Mouse (Mus musculus): Measurements from ENCODE around the gene Irf4. TPM values are rescaled to one million over a fixed set of nuclear protein-coding genes. Genes with fewer than 3 reads are reported as not detected.

The Irf4 gene
- polyA plus RNA-seq, 1 experiment from 2014 or later = 0.09 TPM

DNA sequence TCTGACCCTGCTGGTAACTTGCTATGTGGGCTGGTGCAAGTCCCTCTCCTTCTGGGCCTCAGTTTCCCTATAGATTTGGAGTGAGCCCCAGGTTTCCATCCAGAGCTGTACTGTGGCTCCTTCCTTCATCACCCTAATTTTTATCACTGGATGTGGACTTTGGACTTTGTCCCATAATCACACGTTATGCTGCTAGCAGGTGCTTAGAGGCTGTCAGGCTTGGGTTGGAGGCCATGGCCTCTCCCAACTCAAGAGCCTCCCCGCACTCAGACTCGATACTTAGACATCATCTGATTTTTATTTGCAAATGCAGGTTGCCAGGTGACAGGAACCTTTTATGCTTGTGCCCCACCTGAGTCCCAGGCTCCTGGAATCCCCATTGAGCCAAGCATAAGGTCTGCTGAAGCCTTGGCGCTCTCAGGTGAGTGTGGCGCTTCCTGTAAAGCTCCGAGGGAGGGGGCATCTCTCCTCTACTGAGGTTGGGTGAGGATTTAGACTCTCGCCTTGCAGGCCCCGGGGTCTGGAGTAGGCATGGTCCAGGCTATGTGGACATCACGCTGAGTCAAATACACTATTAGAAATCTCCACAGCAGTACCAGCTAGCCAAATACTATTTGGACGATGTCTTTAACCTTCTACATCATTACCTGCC lies 5.9 kb downstream of the Irf4 start:
- H3K4me1 ChIP-seq (ENCODE audit: insufficient read depth) = no peaks in the 10 kb centered on the region
- DNase-seq = no peak
- ATAC-seq (ENCODE audit: insufficient read depth) = no peak
- H3K4me2 ChIP-seq = no peak overlapping the region
- H3K27ac ChIP-seq (ENCODE audit: low read depth) = no peak overlapping the region
- TF ChIP-seq CTCF (IDR thresholded peaks at IDR 0.05; ENCODE audit: low read depth) = no peak
- WGBS = 61% methylated on average over 10 of the region's 10 CpGs
- H3K9ac ChIP-seq = no peak overlapping the region
- peaks cover 30% of the 10 kb centered on the region for H3K27me3 ChIP-seq (ENCODE audit: insufficient read depth, low read length)
- H3K4me3 ChIP-seq (ENCODE audit: low read depth, low read length) = no peak overlapping the region
- no peaks in the 10 kb centered on the region for H3K9me3 ChIP-seq (ENCODE audit: low read depth, low read length)
- H3K36me3 ChIP-seq (ENCODE audit: insufficient read depth) = no peaks in the 10 kb centered on the region

DNA sequence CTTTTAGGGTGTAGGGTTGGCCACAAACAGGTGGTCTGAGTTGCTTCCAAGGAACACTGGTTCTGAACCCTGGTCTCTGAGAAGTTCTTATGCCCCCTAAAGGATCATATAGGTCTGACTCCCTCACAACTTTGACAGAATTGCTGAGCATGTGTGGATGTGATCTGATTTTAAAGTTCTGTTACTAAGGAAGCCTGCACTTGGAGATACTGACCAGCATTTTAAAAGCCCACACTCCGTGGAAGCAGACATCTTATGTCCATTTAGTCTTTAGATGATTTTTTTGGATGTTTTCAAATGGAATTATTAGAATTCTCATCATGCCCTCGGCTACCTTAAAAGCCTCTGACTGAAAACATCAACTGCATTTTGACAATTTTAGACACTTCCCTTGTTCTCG lies 6.6 kb downstream of the Irf4 start:
- ATAC-seq (ENCODE audit: insufficient read depth) = no peak
- H3K9ac ChIP-seq = no peak overlapping the region
- no peak for TF ChIP-seq CTCF (IDR thresholded peaks at IDR 0.05; ENCODE audit: low read depth)
- H3K27me3 ChIP-seq (ENCODE audit: insufficient read depth, low read length) = peaks cover 23% of the 10 kb centered on the region
- H3K36me3 ChIP-seq (ENCODE audit: insufficient read depth) = no peaks in the 10 kb centered on the region
- no peak for DNase-seq
- H3K27ac ChIP-seq (ENCODE audit: low read depth) = no peak overlapping the region
- WGBS = 65% methylated on average over 3 of the region's 3 CpGs
- no peaks in the 10 kb centered on the region for H3K9me3 ChIP-seq (ENCODE audit: low read depth, low read length)
- H3K4me2 ChIP-seq = no peak overlapping the region
- no peak overlapping the region for H3K4me3 ChIP-seq (ENCODE audit: low read depth, low read length)
- no peaks in the 10 kb centered on the region for H3K4me1 ChIP-seq (ENCODE audit: insufficient read depth)

GRCm38 (mm10) chr13:30755998-30756639 lies 7.1 kb downstream of the Irf4 start:
- no peak for TF ChIP-seq CTCF (IDR thresholded peaks at IDR 0.05; ENCODE audit: low read depth)
- H3K4me2 ChIP-seq = no peak overlapping the region
- no peak for ATAC-seq (ENCODE audit: insufficient read depth)
- 73% methylated on average over 9 of the region's 9 CpGs for WGBS
- no peaks in the 10 kb centered on the region for H3K4me1 ChIP-seq (ENCODE audit: insufficient read depth)
- H3K36me3 ChIP-seq (ENCODE audit: insufficient read depth) = no peaks in the 10 kb centered on the region
- DNase-seq = no peak
- H3K9me3 ChIP-seq (ENCODE audit: low read depth, low read length) = no peaks in the 10 kb centered on the region
- H3K9ac ChIP-seq = no peak overlapping the region
- no peak overlapping the region for H3K4me3 ChIP-seq (ENCODE audit: low read depth, low read length)
- H3K27ac ChIP-seq (ENCODE audit: low read depth) = no peak overlapping the region
- H3K27me3 ChIP-seq (ENCODE audit: insufficient read depth, low read length) = peaks cover 18% of the 10 kb centered on the region

- DNase-seq = no peak
- H3K9me3 ChIP-seq (ENCODE audit: low read depth, low read length) = no peaks in the 10 kb centered on the region
- 76% methylated on average over 14 of the region's 14 CpGs for WGBS
Observed at GRCm38 (mm10) chr13:30757264-30757900, 8.4 kb downstream of the Irf4 start.

DNA sequence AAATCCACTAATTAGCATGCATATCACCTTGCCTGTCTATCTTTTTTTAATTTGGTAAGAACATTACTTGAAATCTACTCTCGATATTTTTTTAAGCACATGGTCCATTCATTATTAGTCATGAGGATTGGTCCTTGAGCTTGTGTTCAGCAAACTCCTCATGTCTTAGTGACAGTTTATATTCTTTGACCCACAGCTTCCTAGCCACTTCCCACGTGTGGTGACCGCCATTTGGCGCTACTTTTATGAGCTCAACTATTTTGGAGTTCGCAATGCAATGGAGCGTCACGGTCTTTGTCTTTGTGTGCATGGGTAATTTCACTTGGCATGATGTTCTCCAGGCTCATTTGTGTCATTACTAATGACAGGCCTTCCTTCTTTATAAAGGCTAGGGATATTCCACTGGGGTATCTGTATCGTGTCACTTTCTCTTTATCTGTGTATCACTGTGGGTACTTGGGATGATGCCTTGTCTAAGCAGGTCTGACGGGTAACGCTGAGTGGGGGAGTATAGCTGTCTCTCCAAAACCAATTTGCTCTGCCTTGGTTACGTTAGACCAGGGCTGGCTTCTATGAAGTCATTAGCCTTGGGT lies 9.9 kb downstream of the Irf4 start:
- Histone ChIP-seq H3K9ac (no peak overlapping the region), H3K4me2 (no peak overlapping the region), H3K27me3 (ENCODE audit: insufficient read depth, low read length) (no peaks in the 10 kb centered on the region), H3K27ac (ENCODE audit: low read depth) (no peak overlapping the region), H3K36me3 (ENCODE audit: insufficient read depth) (no peaks in the 10 kb centered on the region), H3K4me3 (ENCODE audit: low read depth, low read length) (no peak overlapping the region), H3K9me3 (ENCODE audit: low read depth, low read length) (no peaks in the 10 kb centered on the region), H3K4me1 (ENCODE audit: insufficient read depth) (0 out of 2 replicates have a peak, but pooled peaks cover under 1% of the 10 kb centered on the region)
- no peak for TF ChIP-seq CTCF (IDR thresholded peaks at IDR 0.05; ENCODE audit: low read depth)
- DNase-seq (no peak), ATAC-seq (ENCODE audit: insufficient read depth) (no peak)
- 81% methylated on average over 11 of the region's 11 CpGs for WGBS

More at GRCm38 (mm10) chr13:30757264-30757900, 8.4 kb downstream of the Irf4 start:
- TF ChIP-seq CTCF (IDR thresholded peaks at IDR 0.05; ENCODE audit: low read depth) = no peak
- no peak for ATAC-seq (ENCODE audit: insufficient read depth)
- 0 out of 2 replicates have a peak, but pooled peaks cover 6% of the 10 kb centered on the region for H3K27me3 ChIP-seq (ENCODE audit: insufficient read depth, low read length)
- no peaks in the 10 kb centered on the region for H3K4me1 ChIP-seq (ENCODE audit: insufficient read depth)
- no peak overlapping the region for H3K27ac ChIP-seq (ENCODE audit: low read depth)
- no peak overlapping the region for H3K9ac ChIP-seq
- no peaks in the 10 kb centered on the region for H3K36me3 ChIP-seq (ENCODE audit: insufficient read depth)
- H3K4me2 ChIP-seq = no peak overlapping the region
- H3K4me3 ChIP-seq (ENCODE audit: low read depth, low read length) = no peak overlapping the region

DNA sequence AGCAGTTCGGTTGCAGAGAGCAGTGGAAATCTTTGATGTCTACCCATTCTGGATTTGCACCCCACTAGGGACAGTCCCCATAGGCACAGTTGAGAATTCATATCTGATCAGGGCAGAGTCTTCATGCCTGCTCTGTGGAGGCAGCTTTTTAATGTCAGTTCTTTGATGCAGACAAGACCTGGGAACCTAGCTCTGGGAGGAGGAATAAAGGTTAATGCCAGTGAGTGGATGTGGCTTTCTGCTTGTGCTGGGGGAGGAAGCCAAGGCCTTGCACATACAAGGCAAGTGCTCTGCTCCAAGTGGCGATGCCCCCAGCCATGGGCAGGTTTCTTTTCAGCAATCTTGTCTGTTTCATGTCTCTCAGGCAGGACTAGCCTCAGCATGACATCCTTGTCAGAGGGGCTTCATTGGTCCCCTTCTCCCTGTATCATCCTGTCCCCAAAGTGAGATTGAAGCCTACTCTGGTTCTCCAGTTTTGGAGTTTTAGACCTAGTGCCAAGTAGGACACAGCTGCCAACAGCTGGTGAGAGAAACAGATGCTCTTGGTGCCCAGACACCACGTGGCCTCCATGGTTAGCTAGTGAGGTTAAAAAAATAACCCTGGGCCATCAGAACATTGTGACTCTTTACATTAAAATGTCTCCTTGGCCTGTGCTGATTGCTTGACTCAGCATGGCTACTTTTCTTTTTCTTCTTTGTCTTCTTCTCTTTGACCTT lies 11.5 kb downstream of the Irf4 start:
- DNase-seq = no peak
- H3K36me3 ChIP-seq (ENCODE audit: insufficient read depth) = no peaks in the 10 kb centered on the region
- TF ChIP-seq CTCF (IDR thresholded peaks at IDR 0.05; ENCODE audit: low read depth) = no peak
- H3K9ac ChIP-seq = no peak overlapping the region
- no peaks in the 10 kb centered on the region for H3K27me3 ChIP-seq (ENCODE audit: insufficient read depth, low read length)
- no peak overlapping the region for H3K27ac ChIP-seq (ENCODE audit: low read depth)
- no peak for ATAC-seq (ENCODE audit: insufficient read depth)
- H3K4me1 ChIP-seq (ENCODE audit: insufficient read depth) = 0 out of 2 replicates have a peak, but pooled peaks cover 4% of the 10 kb centered on the region
- WGBS = 61% methylated on average over 3 of the region's 3 CpGs
- no peaks in the 10 kb centered on the region for H3K9me3 ChIP-seq (ENCODE audit: low read depth, low read length)
- no peak overlapping the region for H3K4me2 ChIP-seq
- no peak overlapping the region for H3K4me3 ChIP-seq (ENCODE audit: low read depth, low read length)
